Mouse (Mus musculus) neural tube, embryonic 12.5 days (tissue): ENCODE data around the gene Ech1. TPM values are rescaled to one million over a fixed set of nuclear protein-coding genes. Genes with fewer than 3 reads are reported as not detected.

Experiments
- ATAC-seq: fragments of 200-750 bp; cut with Nextera tagmentation; 2 replicates; pipeline ENCODE4 v1.8.0; 2017; ENCODE audit warnings: low read depth, mild to moderate bottlenecking, moderate TSS enrichment, moderate library complexity; ENCODE audit not compliant: low FRiP score
- H3K27ac ChIP-seq: fragments of 300-500 bp; sonication (generic); 2 replicates; pipeline ENCODE4 v1.5.1; 2016
- H3K27me3 ChIP-seq: fragments of 300-500 bp; sonication (generic); replicated peaks from 2 replicates; pipeline ENCODE4 v1.6.1; 2016; ENCODE audit warnings: mild to moderate bottlenecking
- H3K36me3 ChIP-seq: fragments of 300-500 bp; sonication (generic); 2 replicates; pipeline ENCODE4 v1.6.1; 2016; ENCODE audit warnings: mild to moderate bottlenecking
- H3K4me1 ChIP-seq: fragments of 300-500 bp; sonication (generic); 2 replicates; pipeline ENCODE4 v1.6.1; 2016
- H3K4me2 ChIP-seq: fragments of 300-500 bp; sonication (generic); replicated peaks from 2 replicates; pipeline ENCODE4 v1.6.1; 2016; ENCODE audit warnings: mild to moderate bottlenecking
- H3K4me3 ChIP-seq: fragments of 300-500 bp; sonication (generic); 2 replicates; pipeline ENCODE4 v1.5.1; 2016
- H3K9ac ChIP-seq: fragments of 300-500 bp; sonication (generic); 2 replicates; pipeline ENCODE4 v1.6.1; 2016; ENCODE audit warnings: mild to moderate bottlenecking
- H3K9me3 ChIP-seq: fragments of 300-500 bp; sonication (generic); 2 replicates; pipeline ENCODE4 v1.6.1; 2016; ENCODE audit warnings: mild to moderate bottlenecking
- WGBS: fragments of 180-500 bp; shearing (Covaris S2); methylation state at CpG from one replicate; pipeline ENCODE4 v1.1.7; 2016; 5-methylcytosine and 5-hydroxymethylcytosine counted together
- polyA plus RNA-seq: library from polyadenylated mRNA; unstranded; fragments of >200 nt; fragmentation: Nextera tagmentation; extraction: Ambion mirVana; gene quantifications from 2 replicates; pipeline ENCODE4 v1.2.1, GENCODE M21; 2016

Gene Ech1
- polyA plus RNA-seq, 1 experiment from 2014 or later: 89.2 TPM

GRCm38 (mm10) chr7:28822993-28823903, 1.8 kb upstream of the Ech1 start:
- Histone ChIP-seq H3K4me3 (no peak overlapping the region), H3K9me3 (no peaks in the 10 kb centered on the region), H3K27ac (no peak overlapping the region), H3K27me3 (no peaks in the 10 kb centered on the region), H3K4me2 (no peak overlapping the region), H3K4me1 (peaks cover 28% of the 10 kb centered on the region), H3K36me3 (peaks cover 45% of the 10 kb centered on the region), H3K9ac (no peak overlapping the region)
- ATAC-seq: no peak
- 62% methylated on average over 10 of the region's 10 CpGs for WGBS

GRCm38 (mm10) chr7:28823932-28824331, 1.1 kb upstream of the Ech1 start:
- 54% methylated on average over 2 of the region's 2 CpGs for WGBS
- ATAC-seq: no peak

GRCm38 (mm10) chr7:28825686-28826401, 827 bp downstream of the Ech1 start:
- WGBS: 63% methylated on average over 11 of the region's 11 CpGs
- Histone ChIP-seq H3K4me3 (peak overlapping the region; percentile 43), H3K36me3 (peaks cover 29% of the 10 kb centered on the region), H3K9ac (peak overlapping the region; percentile 56), H3K4me1 (peaks cover 7% of the 10 kb centered on the region), H3K9me3 (no peaks in the 10 kb centered on the region), H3K27me3 (no peaks in the 10 kb centered on the region), H3K4me2 (peak overlapping the region; percentile 62), H3K27ac (no peak overlapping the region)
- no peak for ATAC-seq

More at GRCm38 (mm10) chr7:28823932-28824331, 1.1 kb upstream of the Ech1 start:
- no peak overlapping the region for H3K4me2 ChIP-seq
- H3K4me3 ChIP-seq: no peak overlapping the region
- H3K27me3 ChIP-seq: no peaks in the 10 kb centered on the region
- peaks cover 24% of the 10 kb centered on the region for H3K4me1 ChIP-seq
- H3K27ac ChIP-seq: no peak overlapping the region
- no peaks in the 10 kb centered on the region for H3K9me3 ChIP-seq
- H3K36me3 ChIP-seq: peaks cover 38% of the 10 kb centered on the region
- H3K9ac ChIP-seq: no peak overlapping the region

GRCm38 (mm10) chr7:28826402-28826772, 1.4 kb downstream of the Ech1 start:
- Histone ChIP-seq H3K36me3 (peaks cover 29% of the 10 kb centered on the region), H3K9ac (no peak overlapping the region), H3K9me3 (no peaks in the 10 kb centered on the region), H3K4me1 (peaks cover 6% of the 10 kb centered on the region), H3K4me3 (no peak overlapping the region), H3K27ac (no peak overlapping the region), H3K27me3 (no peaks in the 10 kb centered on the region), H3K4me2 (peak overlapping the region; percentile 62)
- ATAC-seq: no peak
- WGBS: 92% methylated on average over 7 of the region's 7 CpGs

- Histone ChIP-seq H3K36me3 (peaks cover 28% of the 10 kb centered on the region), H3K4me2 (no peak overlapping the region), H3K4me1 (peaks cover 6% of the 10 kb centered on the region), H3K9me3 (no peaks in the 10 kb centered on the region), H3K27me3 (no peaks in the 10 kb centered on the region), H3K9ac (no peak overlapping the region), H3K27ac (no peak overlapping the region), H3K4me3 (no peak overlapping the region)
- ATAC-seq: no peak
- WGBS: 78% methylated on average over 3 of the region's 3 CpGs
Measured at GRCm38 (mm10) chr7:28827338-28827737, 2.3 kb downstream of the Ech1 start.

- Histone ChIP-seq H3K36me3 (peaks cover 21% of the 10 kb centered on the region), H3K9me3 (no peaks in the 10 kb centered on the region), H3K4me2 (no peak overlapping the region), H3K4me1 (peaks cover 6% of the 10 kb centered on the region), H3K4me3 (no peak overlapping the region), H3K27me3 (no peaks in the 10 kb centered on the region), H3K27ac (no peak overlapping the region), H3K9ac (no peak overlapping the region)
- WGBS: 94% methylated on average over 8 of the region's 8 CpGs
- no peak for ATAC-seq
Measured at GRCm38 (mm10) chr7:28829821-28830220, 4.8 kb downstream of the Ech1 start.

- no peak overlapping the region for H3K4me2 ChIP-seq
- no peak overlapping the region for H3K9ac ChIP-seq
- H3K4me1 ChIP-seq: peaks cover under 1% of the 10 kb centered on the region
- no peak overlapping the region for H3K4me3 ChIP-seq
- 93% methylated on average over 5 of the region's 5 CpGs for WGBS
- no peak for ATAC-seq
- H3K27ac ChIP-seq: no peak overlapping the region
- no peaks in the 10 kb centered on the region for H3K9me3 ChIP-seq
- peaks cover 21% of the 10 kb centered on the region for H3K36me3 ChIP-seq
- no peaks in the 10 kb centered on the region for H3K27me3 ChIP-seq
Measured at GRCm38 (mm10) chr7:28830981-28831380, 6.0 kb downstream of the Ech1 start.

- 92% methylated on average over 17 of the region's 17 CpGs for WGBS
- no peaks in the 10 kb centered on the region for H3K9me3 ChIP-seq
- no peak for ATAC-seq
Measured at GRCm38 (mm10) chr7:28831411-28832125, 6.6 kb downstream of the Ech1 start.

GRCm38 (mm10) chr7:28832137-28832536, 7.1 kb downstream of the Ech1 start:
- 54% methylated on average over 6 of the region's 6 CpGs for WGBS
- H3K27me3 ChIP-seq: no peaks in the 10 kb centered on the region
- H3K27ac ChIP-seq: no peak overlapping the region
- no peaks in the 10 kb centered on the region for H3K4me1 ChIP-seq
- no peak overlapping the region for H3K4me3 ChIP-seq
- no peak for ATAC-seq
- H3K36me3 ChIP-seq: peaks cover 21% of the 10 kb centered on the region
- no peak overlapping the region for H3K4me2 ChIP-seq
- H3K9me3 ChIP-seq: no peaks in the 10 kb centered on the region
- no peak overlapping the region for H3K9ac ChIP-seq

More at GRCm38 (mm10) chr7:28831411-28832125, 6.6 kb downstream of the Ech1 start:
- Histone ChIP-seq H3K27me3 (no peaks in the 10 kb centered on the region), H3K4me3 (no peak overlapping the region), H3K27ac (no peak overlapping the region), H3K9ac (no peak overlapping the region), H3K4me2 (no peak overlapping the region), H3K4me1 (no peaks in the 10 kb centered on the region), H3K36me3 (peaks cover 21% of the 10 kb centered on the region)

GRCm38 (mm10) chr7:28833723-28834347, 8.8 kb downstream of the Ech1 start, which contains the start of gene Lgals4:
Gene Lgals4, plus strand, starts transcription at chr7:28833854.
- H3K9me3 ChIP-seq: no peaks in the 10 kb centered on the region
- H3K36me3 ChIP-seq: peaks cover 21% of the 10 kb centered on the region
- no peak within 1 kb of the TSS for H3K4me2 ChIP-seq
- no peak within 1 kb of the TSS for H3K27ac ChIP-seq
- H3K4me3 ChIP-seq: no peak within 1 kb of the TSS
- WGBS: 86% methylated on average over 6 of the region's 6 CpGs
- H3K9ac ChIP-seq: no peak within 1 kb of the TSS
- no peaks in the 10 kb centered on the region for H3K4me1 ChIP-seq
- no peaks in the 10 kb centered on the region for H3K27me3 ChIP-seq
- ATAC-seq: no peak

- Histone ChIP-seq H3K36me3 (0 out of 2 replicates have a peak, but pooled peaks cover 2% of the 10 kb centered on the region), H3K4me1 (no peaks in the 10 kb centered on the region), H3K4me3 (no peak overlapping the region), H3K27ac (no peak overlapping the region), H3K9ac (no peak overlapping the region), H3K9me3 (no peaks in the 10 kb centered on the region), H3K27me3 (no peaks in the 10 kb centered on the region), H3K4me2 (no peak overlapping the region)
- ATAC-seq: no peak
- WGBS: 83% methylated on average over 5 of the region's 5 CpGs
Measured at GRCm38 (mm10) chr7:28836936-28837335, 11.9 kb downstream of the Ech1 start.
